Mouse (Mus musculus): ENCODE measurements around the gene Slc35b2. TPM values are rescaled to one million over a fixed set of nuclear protein-coding genes. Genes with fewer than 3 reads are reported as not detected.
A peak's percentile ranks its signal among the peaks of the same experiment; 100 is the strongest.

Slc35b2 gene
- polyA plus RNA-seq, 1 experiment from 2014 or later = 91.5 TPM

DNA sequence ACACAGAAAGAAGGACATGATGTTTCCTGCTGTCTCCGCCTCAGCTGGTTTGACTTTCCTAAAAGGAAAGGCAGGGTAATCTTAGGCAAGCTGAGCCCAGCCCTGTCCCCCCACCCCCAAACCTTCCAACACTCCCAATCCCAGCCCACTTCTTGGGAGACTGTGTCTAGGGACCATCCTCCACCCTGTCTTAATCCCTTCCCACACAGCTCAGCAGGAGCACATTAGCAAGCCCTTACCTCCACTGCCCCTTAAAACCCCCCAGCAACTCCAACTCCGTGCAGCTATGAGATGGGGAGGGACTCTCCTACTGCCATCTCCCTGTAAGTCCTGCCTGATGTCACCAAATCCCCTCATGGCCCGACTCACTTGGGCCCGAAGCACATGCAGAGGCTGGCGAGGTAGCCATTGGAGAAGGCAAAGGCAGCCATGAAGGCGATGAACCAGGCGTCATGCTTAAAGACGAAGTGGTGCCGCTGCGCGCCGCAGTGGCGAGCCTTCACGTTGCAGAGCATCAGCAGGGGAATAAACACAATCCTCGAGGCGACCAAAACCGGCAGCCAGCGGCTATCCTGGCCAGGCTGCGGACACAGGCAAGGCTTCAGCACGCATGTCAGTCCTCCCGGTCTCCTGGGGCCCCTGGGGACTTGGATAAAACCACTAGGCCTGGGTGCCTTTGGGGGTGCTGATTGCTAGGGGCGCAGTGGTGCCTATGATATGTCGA is 22.2 kb downstream of the Slc35b2 start:
- Histone ChIP-seq H3K4me2 (ENCODE audit: low read length) (no peak overlapping the region), H3K4me3 (replicated peaks; ENCODE audit: low read length) (no peak overlapping the region), H3K4me1 (replicated peaks; ENCODE audit: control insufficient read depth, insufficient read depth, low read length) (peaks cover 7% of the 10 kb centered on the region), H3K36me3 (ENCODE audit: control insufficient read depth, insufficient read depth) (peaks cover 8% of the 10 kb centered on the region; the same call in 1 of the 2 replicates), H3K27me3 (replicated peaks; ENCODE audit: control insufficient read depth, insufficient read depth, low read length) (no peaks in the 10 kb centered on the region), H3K27ac (ENCODE audit: low read length) (no peak overlapping the region; the same call in 1 of the 2 replicates), H3K9ac (replicated peaks; ENCODE audit: low read depth, low read length) (no peak overlapping the region), H3K9me3 (ENCODE audit: control insufficient read depth, low read length) (no peaks in the 10 kb centered on the region)
- 60% methylated on average over 23 of the region's 23 CpGs for WGBS
- no peak for ATAC-seq

DNA sequence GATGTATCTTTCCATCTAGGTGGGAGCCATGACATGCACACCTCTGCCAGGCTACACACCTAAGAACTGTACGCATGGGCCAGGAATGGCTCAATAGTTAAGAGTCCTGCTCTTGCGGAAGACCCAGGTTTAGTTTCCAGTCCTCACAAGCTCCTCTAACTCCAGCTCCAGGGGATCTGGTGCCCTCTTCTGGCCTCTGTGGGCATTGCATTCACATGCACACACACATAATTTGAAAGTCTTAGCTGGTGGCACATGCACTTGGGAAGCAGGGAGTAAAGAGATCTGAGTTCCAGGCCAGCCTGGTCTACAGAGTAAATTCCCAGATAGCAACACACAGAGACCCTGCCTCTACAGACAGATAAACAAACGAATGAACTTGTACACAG is 22.8 kb downstream of the Slc35b2 start:
- no peak overlapping the region for H3K4me2 ChIP-seq (ENCODE audit: low read length)
- H3K36me3 ChIP-seq (ENCODE audit: control insufficient read depth, insufficient read depth) = peaks cover 8% of the 10 kb centered on the region; the same call in 1 of the 2 replicates
- H3K9me3 ChIP-seq (ENCODE audit: control insufficient read depth, low read length) = no peaks in the 10 kb centered on the region
- H3K4me1 ChIP-seq (replicated peaks; ENCODE audit: control insufficient read depth, insufficient read depth, low read length) = peaks cover 7% of the 10 kb centered on the region
- no peak overlapping the region for H3K9ac ChIP-seq (replicated peaks; ENCODE audit: low read depth, low read length)
- ATAC-seq = no peak
- H3K4me3 ChIP-seq (replicated peaks; ENCODE audit: low read length) = no peak overlapping the region
- H3K27me3 ChIP-seq (replicated peaks; ENCODE audit: control insufficient read depth, insufficient read depth, low read length) = no peaks in the 10 kb centered on the region
- H3K27ac ChIP-seq (ENCODE audit: low read length) = no peak overlapping the region
- 98% methylated on average over 3 of the region's 3 CpGs for WGBS

- H3K9me3 ChIP-seq (ENCODE audit: control insufficient read depth, low read length) = no peaks in the 10 kb centered on the region
- 85% methylated on average over 7 of the region's 7 CpGs for WGBS
- no peak overlapping the region for H3K9ac ChIP-seq (replicated peaks; ENCODE audit: low read depth, low read length)
- peaks cover 23% of the 10 kb centered on the region for H3K4me1 ChIP-seq (replicated peaks; ENCODE audit: control insufficient read depth, insufficient read depth, low read length)
- no peak overlapping the region for H3K4me2 ChIP-seq (ENCODE audit: low read length)
- no peak overlapping the region for H3K27ac ChIP-seq (ENCODE audit: low read length)
- H3K27me3 ChIP-seq (replicated peaks; ENCODE audit: control insufficient read depth, insufficient read depth, low read length) = no peaks in the 10 kb centered on the region
- no peak overlapping the region for H3K4me3 ChIP-seq (replicated peaks; ENCODE audit: low read length)
- peaks cover 8% of the 10 kb centered on the region; the same call in 1 of the 2 replicates for H3K36me3 ChIP-seq (ENCODE audit: control insufficient read depth, insufficient read depth)
- no peak for ATAC-seq
Observed at GRCm38 (mm10) chr17:45588370-45588769, 24.7 kb downstream of the Slc35b2 start.

DNA sequence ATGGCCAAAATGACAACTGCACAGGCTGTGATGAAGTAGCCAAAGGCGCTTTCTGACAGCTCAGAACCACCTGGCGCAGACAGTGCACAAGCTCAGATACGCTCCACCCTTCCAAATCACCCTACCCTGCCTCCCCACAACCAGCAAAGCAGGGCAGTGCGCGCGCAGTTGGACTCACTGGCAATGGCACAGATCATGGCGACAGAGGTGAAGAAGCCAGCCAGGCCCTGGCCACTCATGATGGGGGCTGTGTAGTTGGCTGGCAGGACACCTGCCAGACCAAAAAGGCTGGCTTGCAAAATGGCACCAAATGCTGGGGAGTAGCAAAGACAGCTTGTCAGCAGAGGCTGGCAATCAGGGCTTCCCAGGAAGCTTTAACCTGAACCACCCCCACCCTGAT is 25.6 kb downstream of the Slc35b2 start:
- Histone ChIP-seq H3K9ac (replicated peaks; ENCODE audit: low read depth, low read length) (no peak overlapping the region), H3K27me3 (replicated peaks; ENCODE audit: control insufficient read depth, insufficient read depth, low read length) (no peaks in the 10 kb centered on the region), H3K36me3 (ENCODE audit: control insufficient read depth, insufficient read depth) (peaks cover 8% of the 10 kb centered on the region; the same call in 1 of the 2 replicates), H3K4me3 (replicated peaks; ENCODE audit: low read length) (no peak overlapping the region), H3K27ac (ENCODE audit: low read length) (no peak overlapping the region), H3K4me2 (ENCODE audit: low read length) (no peak overlapping the region), H3K9me3 (ENCODE audit: control insufficient read depth, low read length) (no peaks in the 10 kb centered on the region), H3K4me1 (replicated peaks; ENCODE audit: control insufficient read depth, insufficient read depth, low read length) (peaks cover 27% of the 10 kb centered on the region)
- 100% methylated on average over 7 of the region's 7 CpGs for WGBS
- no peak for ATAC-seq

- no peak overlapping the region for H3K9ac ChIP-seq (replicated peaks; ENCODE audit: low read depth, low read length)
- H3K4me2 ChIP-seq (ENCODE audit: low read length) = no peak overlapping the region
- 92% methylated on average over 8 of the region's 8 CpGs for WGBS
Observed at GRCm38 (mm10) chr17:45589844-45590243, 26.2 kb downstream of the Slc35b2 start.

DNA sequence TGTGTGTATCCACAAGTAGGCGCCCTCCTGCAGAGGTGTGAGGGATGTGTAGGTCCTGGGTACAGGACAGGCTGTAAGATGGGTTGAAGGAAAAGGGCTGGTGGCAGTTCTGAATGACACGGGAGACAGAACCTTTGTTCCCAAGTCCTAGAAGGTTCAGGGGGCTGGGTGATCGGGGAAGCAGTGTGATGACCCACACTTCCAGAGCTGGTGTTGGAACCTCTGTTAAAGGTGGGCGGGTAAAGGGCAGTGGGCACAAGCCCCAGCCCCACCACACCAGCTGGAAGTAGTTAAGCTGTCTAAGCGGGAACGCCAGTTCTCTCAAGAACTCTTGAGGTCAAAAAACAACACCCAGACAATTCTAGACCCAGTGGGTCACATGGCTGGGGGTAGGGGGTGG is 26.7 kb downstream of the Slc35b2 start:
- H3K4me3 ChIP-seq (replicated peaks; ENCODE audit: low read length) = no peak overlapping the region
- 88% methylated on average over 6 of the region's 6 CpGs for WGBS

More at GRCm38 (mm10) chr17:45589844-45590243, 26.2 kb downstream of the Slc35b2 start:
- no peaks in the 10 kb centered on the region for H3K27me3 ChIP-seq (replicated peaks; ENCODE audit: control insufficient read depth, insufficient read depth, low read length)
- H3K9me3 ChIP-seq (ENCODE audit: control insufficient read depth, low read length) = no peaks in the 10 kb centered on the region
- ATAC-seq = no peak
- H3K4me1 ChIP-seq (replicated peaks; ENCODE audit: control insufficient read depth, insufficient read depth, low read length) = peaks cover 29% of the 10 kb centered on the region
- peaks cover 8% of the 10 kb centered on the region; the same call in 1 of the 2 replicates for H3K36me3 ChIP-seq (ENCODE audit: control insufficient read depth, insufficient read depth)
- no peak overlapping the region for H3K27ac ChIP-seq (ENCODE audit: low read length)
- no peak overlapping the region for H3K4me3 ChIP-seq (replicated peaks; ENCODE audit: low read length)

GRCm38 (mm10) chr17:45591701-45592605 is 28.3 kb downstream of the Slc35b2 start:
- ATAC-seq = no peak
- peak overlapping the region; percentile 3; the same call in 1 of the 2 replicates for H3K9ac ChIP-seq (replicated peaks; ENCODE audit: low read depth, low read length)
- peak overlapping the region; percentile 30 for H3K4me2 ChIP-seq (ENCODE audit: low read length)
- H3K27me3 ChIP-seq (replicated peaks; ENCODE audit: control insufficient read depth, insufficient read depth, low read length) = no peaks in the 10 kb centered on the region
- H3K27ac ChIP-seq (ENCODE audit: low read length) = no peak overlapping the region
- no peaks in the 10 kb centered on the region for H3K9me3 ChIP-seq (ENCODE audit: control insufficient read depth, low read length)
- peaks cover 47% of the 10 kb centered on the region for H3K4me1 ChIP-seq (replicated peaks; ENCODE audit: control insufficient read depth, insufficient read depth, low read length)
- H3K4me3 ChIP-seq (replicated peaks; ENCODE audit: low read length) = no peak overlapping the region
- 50% methylated on average over 16 of the region's 16 CpGs for WGBS
- H3K36me3 ChIP-seq (ENCODE audit: control insufficient read depth, insufficient read depth) = peaks cover 3% of the 10 kb centered on the region; the same call in 1 of the 2 replicates

More for the DNA sequence above, 26.7 kb downstream of the Slc35b2 start:
- Histone ChIP-seq H3K27me3 (replicated peaks; ENCODE audit: control insufficient read depth, insufficient read depth, low read length) (no peaks in the 10 kb centered on the region), H3K4me2 (ENCODE audit: low read length) (no peak overlapping the region), H3K9me3 (ENCODE audit: control insufficient read depth, low read length) (no peaks in the 10 kb centered on the region), H3K27ac (ENCODE audit: low read length) (no peak overlapping the region), H3K36me3 (ENCODE audit: control insufficient read depth, insufficient read depth) (peaks cover 8% of the 10 kb centered on the region; the same call in 1 of the 2 replicates), H3K4me1 (replicated peaks; ENCODE audit: control insufficient read depth, insufficient read depth, low read length) (peaks cover 32% of the 10 kb centered on the region), H3K9ac (replicated peaks; ENCODE audit: low read depth, low read length) (no peak overlapping the region)
- ATAC-seq = no peak

- ATAC-seq = no peak
- 56% methylated on average over 8 of the region's 8 CpGs for WGBS
- Histone ChIP-seq H3K9ac (replicated peaks; ENCODE audit: low read depth, low read length) (peak overlapping the region; percentile 3; the same call in 1 of the 2 replicates), H3K9me3 (ENCODE audit: control insufficient read depth, low read length) (no peaks in the 10 kb centered on the region), H3K36me3 (ENCODE audit: control insufficient read depth, insufficient read depth) (no peaks in the 10 kb centered on the region), H3K4me2 (ENCODE audit: low read length) (peak overlapping the region; percentile 30), H3K27me3 (replicated peaks; ENCODE audit: control insufficient read depth, insufficient read depth, low read length) (no peaks in the 10 kb centered on the region), H3K27ac (ENCODE audit: low read length) (no peak overlapping the region), H3K4me3 (replicated peaks; ENCODE audit: low read length) (no peak overlapping the region), H3K4me1 (replicated peaks; ENCODE audit: control insufficient read depth, insufficient read depth, low read length) (peaks cover 51% of the 10 kb centered on the region)
Observed at GRCm38 (mm10) chr17:45592606-45593431, 29.1 kb downstream of the Slc35b2 start.
